25 mouse cellular contexts compared by ENCODE assay signal in the genomic region with DNA sequence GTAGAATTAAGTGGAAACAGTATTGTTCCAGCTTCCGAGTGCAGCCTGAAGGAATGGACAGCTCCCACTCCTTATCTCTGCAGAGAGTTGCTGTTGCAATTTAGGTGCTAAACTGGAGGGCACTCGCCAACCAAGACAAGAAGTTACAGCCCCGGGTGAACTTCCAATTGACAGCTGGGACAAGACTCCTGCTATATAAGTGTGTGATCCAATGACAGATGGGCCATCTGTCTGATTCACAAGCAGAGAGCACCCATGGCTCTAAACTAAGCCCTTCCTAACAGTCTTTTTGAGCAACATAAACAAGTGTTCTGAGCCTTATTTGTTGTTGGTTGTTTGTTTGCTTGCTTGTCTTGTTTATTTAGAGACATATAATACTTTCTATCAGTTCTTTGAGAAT.
"Had no signal": no experiment of that assay in that cellular context is flagged by ENCODE, and none has a peak within 500 bp of the region (broad histone marks: within the 10 kb centered on the region; RNA-seq: fewer than 3 reads in every experiment).

No protein-coding gene starts in this region.

- H3K36me3 ChIP-seq: heart, embryonic 10.5 days; heart, embryonic 13.5 days; heart, embryonic 15.5 days; hindbrain, embryonic 13.5 days; hindbrain, embryonic 15.5 days; intestine, embryonic 15.5 days; limb, embryonic 13.5 days; limb, embryonic 15.5 days; liver, embryonic 12.5 days had no signal

- H3K4me3 ChIP-seq: gastrocnemius, adult 2 months; heart, embryonic 10.5 days; heart, embryonic 13.5 days; heart, embryonic 15.5 days; hindbrain, embryonic 13.5 days; hindbrain, embryonic 15.5 days; intestine, embryonic 15.5 days; limb, embryonic 13.5 days; limb, embryonic 15.5 days; liver, embryonic 12.5 days had no signal

- H3K9ac ChIP-seq: heart, embryonic 13.5 days; heart, embryonic 15.5 days; hindbrain, embryonic 13.5 days; hindbrain, embryonic 15.5 days; intestine, embryonic 15.5 days; limb, embryonic 13.5 days; limb, embryonic 15.5 days; liver, embryonic 12.5 days; liver, embryonic 14.5 days had no signal

- DNase-seq: gastrocnemius, adult 2 months; gastrocnemius, postnatal 10 days; gastrocnemius, postnatal 25 days; heart, adult 18-20 months; heart, postnatal 14 days; heart, postnatal 36 days; kidney, adult 18-20 months; kidney, adult 8-10 months; kidney, postnatal 10 days; kidney, postnatal 25 days; layer of hippocampus, postnatal 36 days; left cerebral cortex, postnatal 4 days had no signal

- H3K4me2 ChIP-seq: heart, embryonic 13.5 days; heart, embryonic 15.5 days; hindbrain, embryonic 13.5 days; hindbrain, embryonic 15.5 days; intestine, embryonic 15.5 days; limb, embryonic 13.5 days; limb, embryonic 15.5 days; liver, embryonic 12.5 days had no signal

- H3K27ac ChIP-seq: gastrocnemius, adult 2 months; heart, embryonic 10.5 days; heart, embryonic 13.5 days; heart, embryonic 15.5 days; hindbrain, embryonic 13.5 days; hindbrain, embryonic 15.5 days; hindbrain, postnatal 0 days; intestine, embryonic 15.5 days; limb, embryonic 13.5 days; limb, embryonic 15.5 days; liver, embryonic 12.5 days; liver, embryonic 14.5 days had no signal

- ATAC-seq: hindbrain, postnatal 0 days; inflammation-experienced regulatory T-cells, adult 6 months; intestine, embryonic 15.5 days; intestine, postnatal 0 days; liver, embryonic 12.5 days had no signal

- H3K9me3 ChIP-seq: heart, embryonic 10.5 days; heart, embryonic 13.5 days; heart, embryonic 15.5 days; hindbrain, embryonic 13.5 days; hindbrain, embryonic 15.5 days; intestine, embryonic 15.5 days; limb, embryonic 13.5 days; limb, embryonic 15.5 days; liver, embryonic 12.5 days had no signal
